Comparison of ENCODE assay signal across 8 mouse cellular contexts in genomic region chr17:5934554-5935324, GRCm38 (mm10). TPM values are rescaled to one million over a fixed set of nuclear protein-coding genes. Genes with fewer than 3 reads are reported as not detected.
DNase-seq lines count a peak whose midpoint lies in the region; ATAC-seq lines count a peak whose summit lies in the region.

No protein-coding gene starts in this region.

- WGBS in forebrain, embryonic 13.5 days, result 1% methylated on average over 30 of the region's 30 CpGs

- H3K36me3 ChIP-seq in forebrain, embryonic 13.5 days (ENCODE audit: poor library complexity, severe bottlenecking), result no peaks in the 10 kb centered on the region; the same call in 1 of the 2 replicates

- peak overlapping the region; percentile 73 for H3K4me2 ChIP-seq in forebrain, embryonic 13.5 days

- intact Hi-C loops in heart, postnatal 36 days (cut with DNase I), result no loop called here
- intact Hi-C loops in left cerebral cortex, postnatal 25 days (cut with DNase I), result no loop called here

- H3K27ac ChIP-seq in forebrain, embryonic 13.5 days, result no peak overlapping the region

- H3K9ac ChIP-seq in forebrain, embryonic 13.5 days, result peak overlapping the region; percentile 57

- H3K9me3 ChIP-seq in forebrain, embryonic 13.5 days (replicated peaks), result no peaks in the 10 kb centered on the region

- ATAC-seq in forebrain, embryonic 13.5 days, result peak; percentile 83
- ATAC-seq in megakaryocyte progenitor cell, adult 5-6 weeks (replicated peaks; ENCODE audit: poor library complexity), result peak; percentile 90

- peak overlapping the region; percentile 41 for H3K4me3 ChIP-seq in forebrain, embryonic 13.5 days

- peaks cover 14% of the 10 kb centered on the region for H3K4me1 ChIP-seq in forebrain, embryonic 13.5 days

- DNase-seq in Muller cell, postnatal 12 days (ENCODE audit: inconsistent ontology term), result peak; percentile 86
- peak; percentile 78 for DNase-seq in c-Kit-positive CD71-positive TER-119-positive erythroid progenitor cells, embryonic 14.5 days (ENCODE audit: low spot score)
- peak; percentile 68 to 73 for DNase-seq in heart, postnatal 36 days
- peak; percentile 34 to 63 for DNase-seq in left cerebral cortex, postnatal 25 days (ENCODE audit: low spot score in 2 of 2)
- DNase-seq in right cerebral cortex, postnatal 14 days, result peak; percentile 51
- DNase-seq in yolk sac, embryonic 10.5 days (ENCODE audit: low spot score), result peak; percentile 95

- peaks cover 16% of the 10 kb centered on the region for H3K27me3 ChIP-seq in forebrain, embryonic 13.5 days

RNA-seq across cellular contexts. Expression of gene Synj2, which starts 6.3 kb away (rescaled TPM):
- 0.34 and 0.46 TPM in 2 replicates for polyA plus RNA-seq in forebrain, embryonic 13.5 days (2015; fragmentation: Nextera tagmentation; extraction: Ambion mirVana)
- total RNA-seq in heart, postnatal 36 days (2021), result 10 to 100 TPM; 55.5 to 57.9 TPM
- 100 to 1,000 TPM in 1 of 2 experiments, 10 to 100 TPM in 1; 84.0 to 123 TPM for total RNA-seq in left cerebral cortex, postnatal 25 days (2021)
- total RNA-seq in megakaryocyte progenitor cell, adult 5-6 weeks (2015), result 7.5 and 8.3 TPM in 2 replicates
- 9.8 and 11.0 TPM in 2 replicates for total RNA-seq in megakaryocyte progenitor cell, adult 5-6 weeks (2017)

Comparison
In these comparisons a context has a peak if more than half of its experiments do, and no peak if none do; other contexts are left out.
1. RNA of gene Synj2, which starts 6.3 kb away (total RNA-seq): 84.0 to 123 TPM in left cerebral cortex, postnatal 25 days and 55.5 to 57.9 TPM in heart, postnatal 36 days; 7.5 to 11.0 TPM in megakaryocyte progenitor cell, adult 5-6 weeks; every median in the first group is over 4 times any median in the second.
2. Peak in every context shown above with its lines, with median percentiles within 50 percentile points of each other: DNase-seq.